Mouse (Mus musculus) kidney, postnatal 14 days (tissue): ENCODE results near the gene Tmpo.
A peak's percentile ranks its signal among the peaks of the same experiment; 100 is the strongest.
"Not testable (repeated sequence)": the region's sequence is repeated elsewhere in the genome, so short reads cannot be mapped to it uniquely, and the experiment has no call there.

Experiments used
- DNase-seq: peaks from one replicate; pipeline ENCODE4 v3.0.0; 2022; ENCODE audit warnings: mixed read lengths

Tmpo gene

DNA sequence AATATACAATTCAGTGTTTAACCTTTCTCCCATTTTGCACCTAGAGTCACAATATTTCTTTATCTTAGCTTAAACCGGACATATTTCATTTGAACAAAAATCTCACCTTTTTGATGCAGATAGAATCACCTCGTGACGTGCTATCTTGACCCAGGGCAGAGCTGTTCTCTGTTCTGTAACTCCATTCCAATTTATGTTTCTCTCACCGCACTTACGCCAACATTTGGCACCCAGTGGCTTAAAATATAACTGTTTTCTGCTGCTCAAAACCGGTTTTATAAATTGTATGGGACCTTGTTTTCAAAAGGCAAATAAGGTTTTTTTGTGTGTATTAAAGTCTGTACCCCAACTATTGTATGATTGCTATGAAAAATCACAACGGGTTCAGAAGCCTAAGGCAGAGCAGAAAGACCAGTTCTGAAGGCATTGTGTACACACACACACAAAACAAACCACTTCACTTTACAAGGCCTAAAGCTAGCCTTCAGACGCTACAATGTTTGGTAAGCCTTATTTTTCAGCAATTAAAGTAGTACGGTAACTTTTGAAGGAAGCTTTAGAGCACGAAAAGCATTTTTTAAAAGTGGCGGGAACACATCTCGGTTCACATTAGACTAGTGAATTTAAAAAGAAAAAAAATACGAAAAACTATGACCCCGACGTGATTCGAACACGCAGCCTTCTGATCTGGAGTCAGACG lies at the start of gene Tmpo:
Gene Tmpo, minus strand, starts transcription at position 555 of the 700 bp plus-strand sequence.
- no peak for DNase-seq

DNA sequence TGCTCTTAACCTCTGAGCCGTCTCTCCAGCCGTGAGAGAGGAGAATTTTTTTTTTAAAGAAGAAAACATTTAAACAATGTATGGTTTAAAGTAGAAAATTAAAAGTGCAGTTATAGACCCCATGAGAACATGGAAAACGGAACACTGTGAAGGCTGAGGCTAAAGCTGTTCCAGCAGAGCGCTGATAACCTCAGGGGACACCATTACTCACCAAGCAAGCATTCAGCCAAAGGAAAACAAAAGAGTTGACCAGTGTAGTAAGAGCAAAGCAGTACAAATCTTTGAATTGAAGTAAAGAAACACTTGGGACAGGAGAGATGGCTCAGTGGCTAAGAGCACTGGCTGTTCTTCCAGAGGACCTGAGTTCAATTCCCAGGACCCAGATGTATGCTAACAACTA lies 49.3 kb upstream of the Tmpo start:
- DNase-seq, result peak; percentile 35

DNA sequence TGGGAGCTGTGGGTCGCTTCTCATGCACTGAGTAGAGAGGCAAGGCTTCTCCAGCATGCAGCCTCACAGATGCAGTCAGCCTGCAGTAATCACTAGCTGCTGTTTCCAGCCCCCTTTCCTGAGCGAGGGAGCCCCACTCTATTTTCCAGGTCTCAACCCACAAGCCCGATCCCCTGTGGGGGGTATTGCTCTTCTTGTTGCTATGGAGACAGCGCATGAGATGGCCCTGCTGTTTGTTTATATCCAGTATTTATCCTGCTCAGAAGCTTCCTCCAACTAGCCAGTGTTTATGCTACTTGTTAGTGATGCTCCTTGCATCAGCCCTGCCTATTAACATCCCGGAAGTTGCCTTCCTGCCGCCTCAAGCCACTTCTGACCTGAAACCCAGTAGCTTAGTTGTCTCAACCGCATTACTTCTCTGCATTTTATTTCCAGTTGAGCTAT lies 48.4 kb upstream of the Tmpo start:
- peak; percentile 17 for DNase-seq

DNA sequence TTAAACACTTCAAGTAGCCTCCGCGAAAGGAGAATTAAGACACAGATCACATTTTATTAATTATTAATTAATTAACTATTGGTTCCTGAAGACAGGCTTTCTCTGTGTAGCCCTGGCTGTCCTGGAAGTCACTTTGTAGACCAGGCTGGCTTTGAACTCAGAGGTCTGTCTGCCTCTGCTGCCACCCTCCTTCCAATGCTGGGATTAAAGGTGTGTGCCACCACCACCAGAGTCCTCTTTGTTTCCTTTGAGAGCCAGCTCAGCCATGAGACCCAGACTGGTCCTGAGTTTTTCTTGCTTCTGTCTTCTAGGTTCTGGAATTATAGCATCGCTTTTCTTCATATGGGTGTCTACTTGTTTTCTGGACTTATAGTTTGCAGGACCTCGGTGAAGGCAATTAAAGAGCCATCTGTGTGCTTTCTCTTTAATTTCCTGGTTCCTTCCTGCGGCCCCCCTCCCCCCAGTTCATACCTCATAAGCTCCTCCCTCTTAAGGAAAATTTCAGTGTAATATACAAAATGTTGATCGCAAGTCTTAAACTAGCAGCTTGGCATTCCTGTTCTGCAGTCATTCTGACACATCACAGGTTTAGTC lies 47.9 kb upstream of the Tmpo start:
- peak; percentile 11 for DNase-seq

DNA sequence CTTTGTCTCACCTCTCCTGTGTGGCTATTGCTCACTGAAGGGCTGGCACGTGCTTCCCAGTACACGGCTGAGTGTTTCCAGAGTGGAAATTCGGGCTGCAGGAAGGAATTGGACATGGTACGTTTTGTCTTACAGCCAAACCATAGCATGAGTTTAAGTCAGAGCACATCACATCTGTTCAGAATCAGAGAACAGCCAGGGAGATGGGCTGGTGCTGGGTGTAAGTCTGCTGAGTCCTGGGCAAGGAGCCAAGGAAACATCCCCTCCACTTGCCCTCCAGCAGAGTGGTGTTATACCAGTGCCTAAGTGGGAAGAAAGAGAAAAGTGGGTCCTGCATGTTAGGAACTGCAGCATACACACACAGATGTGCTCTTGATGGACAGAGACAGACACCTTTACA lies 45.9 kb upstream of the Tmpo start:
- no peak for DNase-seq

DNA sequence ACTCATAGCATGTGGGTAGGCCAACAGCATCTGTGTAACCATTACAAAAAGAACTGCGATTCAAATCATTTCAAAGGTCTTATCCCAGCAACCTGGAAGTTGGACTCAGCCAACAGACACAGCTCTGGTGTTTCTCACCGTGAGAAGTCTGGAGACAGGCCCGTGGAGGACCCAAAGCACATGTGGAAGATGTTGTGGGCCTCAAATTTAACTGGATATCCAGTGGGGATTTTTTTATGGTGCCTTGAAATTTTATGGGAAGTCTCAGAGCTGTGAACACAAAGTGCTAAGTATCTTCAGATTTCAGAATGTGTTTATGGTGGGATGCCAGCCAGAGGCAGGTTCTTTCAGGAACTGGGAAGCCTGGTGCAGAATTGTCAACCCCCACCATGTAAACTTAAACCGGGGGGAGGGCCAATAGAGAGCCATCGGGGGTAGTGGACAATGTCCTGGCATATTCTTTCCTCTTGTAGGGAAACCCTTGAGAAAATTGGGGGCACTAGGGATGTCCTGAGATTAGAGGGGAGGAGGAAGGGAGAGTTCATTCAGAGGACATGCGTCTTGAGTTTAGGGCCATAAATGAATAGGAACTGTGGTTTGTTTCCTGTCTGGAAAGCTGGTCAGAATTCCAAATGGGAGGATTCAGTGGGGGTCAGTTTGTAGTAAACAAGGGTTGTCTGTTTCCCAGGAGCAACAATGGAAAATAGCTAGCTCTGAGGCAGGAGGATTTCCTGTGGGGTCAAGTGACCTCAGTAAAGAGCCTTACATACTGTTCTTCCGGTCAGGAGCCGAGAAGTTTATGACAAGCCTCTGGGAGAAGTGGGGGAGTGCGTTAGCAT lies 41.5 kb upstream of the Tmpo start:
- DNase-seq, result peak; percentile 58

DNA sequence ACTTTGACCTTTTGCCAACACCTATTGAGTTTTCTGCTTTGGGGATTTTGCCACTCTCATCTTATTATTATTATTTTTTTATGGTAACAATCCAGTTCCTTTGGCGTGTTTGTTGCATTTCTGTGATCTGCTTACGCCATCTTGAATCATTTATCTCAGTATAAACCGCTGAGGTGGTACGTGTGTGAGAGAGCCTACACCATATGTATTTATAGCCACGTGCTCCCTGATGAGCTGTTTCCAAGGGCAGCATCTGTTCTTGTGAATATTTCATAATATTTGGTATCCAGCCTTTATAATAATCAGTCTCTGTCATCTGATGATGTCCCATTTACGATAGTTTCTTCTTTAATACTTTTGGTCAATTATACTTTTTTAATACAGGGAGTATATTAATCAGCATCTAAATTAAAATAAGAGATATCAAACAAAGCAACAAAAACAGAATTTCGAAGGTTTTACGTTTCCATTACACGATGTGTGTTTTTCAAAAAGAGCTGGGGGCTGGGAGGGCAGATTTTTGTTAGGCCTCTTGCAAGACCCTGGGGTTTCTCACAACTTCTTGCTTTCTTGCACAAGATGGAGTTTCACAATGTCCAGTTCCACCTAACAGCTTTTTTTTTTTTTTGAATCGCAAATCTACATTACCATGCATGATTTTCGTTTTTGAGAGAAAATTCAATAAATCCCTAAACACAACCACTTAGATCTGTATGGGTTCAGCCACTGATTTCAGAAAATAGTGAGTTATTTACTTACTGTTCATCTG lies 28.0 kb upstream of the Tmpo start:
- no peak for DNase-seq

DNA sequence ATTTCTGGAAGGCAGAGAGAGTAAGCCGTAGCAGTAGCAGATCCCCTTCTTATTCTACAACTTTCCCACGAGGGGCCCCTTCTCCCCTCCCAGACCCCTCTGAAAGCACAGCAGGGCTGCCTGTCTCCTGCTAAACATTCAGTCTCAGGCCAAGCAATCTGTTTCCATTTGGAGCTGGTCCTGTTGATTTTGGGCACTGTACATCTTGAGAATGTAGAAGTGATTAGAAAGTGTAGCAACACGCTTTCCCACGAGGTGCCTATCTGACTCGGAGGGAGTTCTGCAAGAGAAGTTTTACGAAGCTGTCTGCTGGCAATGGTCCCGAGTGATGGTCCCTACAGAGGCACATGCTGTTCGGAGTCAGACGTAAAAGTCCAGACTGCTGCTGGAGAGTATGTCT lies 27.3 kb upstream of the Tmpo start:
- no peak for DNase-seq

DNA sequence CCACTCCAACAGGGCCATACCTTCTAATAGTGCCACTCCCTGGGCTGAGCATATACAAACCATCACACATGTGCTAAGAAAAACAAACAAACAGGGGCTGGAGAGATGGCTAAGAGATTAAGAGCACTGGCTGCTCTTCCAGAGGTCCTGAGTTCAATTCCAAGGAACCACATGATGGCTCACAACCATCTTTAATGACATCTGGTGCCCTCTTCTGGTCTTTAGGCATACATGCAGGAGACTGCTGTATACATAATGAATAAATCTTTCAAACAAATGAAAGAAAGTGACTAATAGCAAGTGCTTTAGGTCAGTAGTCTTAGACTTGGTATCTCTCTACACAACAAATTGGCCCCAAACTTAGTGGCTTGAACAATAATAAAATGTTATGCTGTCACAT lies 26.2 kb upstream of the Tmpo start:
- no peak for DNase-seq

DNA sequence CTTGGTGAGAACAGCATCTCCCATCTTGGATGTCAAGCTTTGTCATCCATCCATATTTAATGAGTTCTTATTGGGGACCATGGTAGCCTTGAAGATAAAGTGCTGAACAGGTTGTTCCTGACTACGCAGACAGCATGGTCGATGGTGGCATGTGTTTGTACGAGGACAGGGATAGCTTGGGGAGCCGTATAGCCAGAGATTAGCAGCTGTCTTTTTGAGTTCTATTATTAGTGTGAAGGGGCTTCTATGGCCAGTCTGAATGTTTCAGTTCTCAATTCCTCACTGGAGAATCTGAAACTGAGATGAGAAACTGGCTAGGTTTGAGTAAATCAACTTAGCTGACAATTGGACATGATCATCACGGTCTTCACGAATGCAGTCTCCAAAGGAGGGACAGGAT lies 24.5 kb upstream of the Tmpo start:
- no peak for DNase-seq

DNA sequence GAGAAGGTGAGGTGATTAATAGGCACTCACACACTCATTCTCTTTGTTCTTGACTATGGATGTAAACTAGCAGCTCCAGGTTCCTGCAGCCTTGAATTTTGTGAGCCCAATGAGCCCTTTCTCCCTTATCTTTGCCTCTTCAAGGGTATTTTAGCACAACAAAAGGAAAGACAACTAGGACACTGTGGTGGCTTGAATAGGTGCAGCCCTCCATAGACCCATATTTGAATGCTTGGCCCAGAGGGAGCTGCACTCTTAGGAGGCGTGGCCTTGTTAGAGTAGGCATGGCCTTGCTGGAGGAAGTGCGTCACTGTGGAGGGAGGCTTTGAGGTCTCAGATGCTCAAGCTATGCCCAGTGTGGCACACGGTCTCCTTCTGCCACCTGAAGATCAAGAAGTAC lies 19.5 kb upstream of the Tmpo start:
- no peak for DNase-seq

DNA sequence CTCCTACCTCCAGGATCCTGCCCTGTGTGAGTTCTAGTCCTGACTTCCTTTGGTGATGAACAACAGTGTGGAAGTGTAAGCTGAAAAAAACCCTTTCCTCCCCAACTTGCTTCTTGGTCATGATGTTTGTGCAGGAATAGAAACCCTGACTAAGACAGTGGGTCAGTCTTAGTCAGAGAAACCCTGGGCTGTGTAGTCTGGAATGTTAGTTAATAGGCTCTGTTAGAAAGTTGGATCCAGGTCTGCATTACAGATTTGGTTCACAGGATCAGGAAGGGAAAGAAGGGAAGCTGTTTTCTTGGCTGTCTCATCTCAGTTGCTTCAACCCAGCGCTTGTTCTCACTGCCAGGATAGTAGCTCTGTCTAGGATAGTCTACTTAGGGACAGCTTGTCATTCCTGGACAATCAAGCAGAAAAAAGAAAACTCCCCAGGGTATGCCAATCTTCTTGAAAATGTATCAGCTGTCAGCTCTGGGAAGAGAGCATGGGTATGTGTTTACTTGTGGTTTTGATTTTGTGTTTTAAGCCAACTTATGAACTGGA lies 18.2 kb upstream of the Tmpo start:
- no peak for DNase-seq

DNA sequence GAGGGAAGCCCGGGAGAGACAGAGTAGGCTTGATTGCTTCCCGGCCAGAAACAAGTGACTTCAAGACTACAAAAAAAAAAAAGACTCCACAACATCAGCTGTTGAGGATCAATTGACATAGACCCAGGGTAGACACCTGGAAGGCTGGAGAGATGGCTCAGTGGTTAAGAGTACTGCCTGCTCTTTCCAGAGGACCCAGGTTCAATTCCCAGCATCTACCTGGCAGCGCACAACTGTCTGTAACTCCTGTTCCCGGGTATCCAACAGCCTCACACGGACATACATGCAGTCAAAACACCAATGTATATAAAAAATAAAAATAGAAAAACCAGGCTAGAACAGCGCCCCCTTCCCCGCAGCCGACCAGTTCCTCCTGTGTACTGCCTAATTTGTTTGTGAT lies 16.6 kb upstream of the Tmpo start:
- DNase-seq, result no peak

DNA sequence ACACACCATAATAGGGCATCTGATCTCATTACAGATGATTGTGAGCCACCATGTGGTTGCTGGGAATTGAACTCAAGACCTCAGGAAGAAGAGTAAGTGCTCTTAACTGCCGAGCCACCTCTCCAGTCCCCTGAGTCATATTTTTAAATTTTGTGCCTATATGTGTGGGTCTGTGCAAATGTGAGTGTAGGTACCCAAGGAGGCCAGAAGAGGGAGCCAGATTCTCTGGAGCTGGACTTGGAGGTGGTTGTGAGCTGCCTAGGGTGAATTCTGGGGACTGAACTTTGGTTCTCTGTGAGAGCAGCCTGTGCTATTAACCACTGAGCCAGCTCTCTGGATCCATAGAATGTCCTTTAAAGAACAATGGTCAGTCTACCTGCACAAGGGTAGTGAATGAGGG lies 15.7 kb upstream of the Tmpo start:
- no peak for DNase-seq

DNA sequence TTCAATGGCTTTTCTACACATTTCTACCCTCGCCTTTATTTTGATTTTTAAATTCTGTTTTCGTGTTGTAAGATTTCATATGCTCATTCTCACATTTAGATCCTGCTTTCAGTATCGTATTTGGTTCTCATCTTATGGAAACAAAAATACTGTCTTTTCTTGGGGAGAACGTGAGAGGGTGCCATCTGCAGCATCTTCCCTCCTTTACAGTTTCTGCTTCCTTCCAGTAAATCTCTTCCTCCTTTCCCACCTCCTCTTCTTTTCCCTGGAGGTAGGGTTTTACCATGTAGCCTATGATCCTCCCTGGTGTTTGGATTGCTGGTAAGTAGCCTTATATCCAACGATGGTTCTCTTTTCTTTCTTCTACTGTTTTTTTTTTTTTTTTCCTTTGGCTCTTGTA lies 14.6 kb upstream of the Tmpo start:
- no peak for DNase-seq

DNA sequence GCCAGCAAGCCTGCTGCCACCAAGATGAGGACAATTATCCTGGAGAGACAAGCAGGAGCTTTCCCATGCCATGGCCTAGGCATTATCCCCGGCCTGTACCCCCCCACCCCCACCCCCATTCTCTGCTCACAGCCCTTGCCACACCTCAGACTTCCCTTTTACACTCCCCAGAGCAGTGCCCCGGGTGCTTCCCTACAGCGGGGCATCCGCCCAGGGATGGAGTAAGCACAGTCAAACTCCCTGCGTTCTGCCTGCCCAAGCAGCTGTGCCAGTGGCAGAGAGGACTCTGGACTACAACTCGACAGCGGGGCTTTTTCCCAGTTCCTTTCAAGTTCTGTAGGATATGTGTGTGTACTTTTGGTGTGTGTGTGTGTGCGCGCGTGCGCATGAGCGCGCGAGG lies 14.0 kb upstream of the Tmpo start:
- DNase-seq, result no peak

DNA sequence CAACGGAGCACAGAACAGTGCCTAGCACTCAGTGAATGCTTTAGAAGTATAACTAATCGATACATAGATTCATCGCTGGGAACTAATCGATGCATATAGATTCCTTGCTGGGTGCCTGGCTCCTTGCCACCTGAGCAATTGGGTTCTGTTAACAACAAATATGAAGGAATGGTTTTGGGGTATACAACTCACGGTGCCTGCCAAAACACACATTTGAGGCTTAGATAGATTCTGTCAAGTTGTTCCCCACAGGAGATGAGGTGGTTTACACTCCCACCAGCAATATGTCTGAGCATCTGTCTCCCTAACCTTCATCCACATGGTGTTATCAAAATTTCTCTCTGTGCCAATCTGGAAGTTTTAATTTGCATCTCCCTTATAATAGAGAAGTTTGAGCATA lies 10.7 kb upstream of the Tmpo start:
- no peak for DNase-seq

DNA sequence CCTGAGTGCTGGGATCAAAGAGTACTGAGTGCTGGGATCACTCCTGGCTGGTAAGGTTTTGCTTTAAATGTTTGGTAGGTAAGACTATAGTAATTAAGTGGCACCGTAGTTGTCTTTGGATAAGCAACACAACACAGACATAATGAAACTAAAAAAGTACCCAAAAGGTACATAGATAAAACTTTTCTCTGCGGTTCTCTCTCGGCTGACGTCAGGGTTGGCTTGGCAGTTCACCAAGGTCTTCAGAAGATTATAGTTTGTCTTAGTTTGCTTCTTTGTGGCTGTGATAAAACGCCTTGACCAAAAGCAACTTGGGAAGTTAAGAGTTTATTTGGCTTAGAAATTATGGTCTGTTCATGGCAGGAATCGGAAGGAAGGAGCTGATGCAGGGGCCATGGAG lies 8.4 kb upstream of the Tmpo start:
- DNase-seq, result no peak

DNA sequence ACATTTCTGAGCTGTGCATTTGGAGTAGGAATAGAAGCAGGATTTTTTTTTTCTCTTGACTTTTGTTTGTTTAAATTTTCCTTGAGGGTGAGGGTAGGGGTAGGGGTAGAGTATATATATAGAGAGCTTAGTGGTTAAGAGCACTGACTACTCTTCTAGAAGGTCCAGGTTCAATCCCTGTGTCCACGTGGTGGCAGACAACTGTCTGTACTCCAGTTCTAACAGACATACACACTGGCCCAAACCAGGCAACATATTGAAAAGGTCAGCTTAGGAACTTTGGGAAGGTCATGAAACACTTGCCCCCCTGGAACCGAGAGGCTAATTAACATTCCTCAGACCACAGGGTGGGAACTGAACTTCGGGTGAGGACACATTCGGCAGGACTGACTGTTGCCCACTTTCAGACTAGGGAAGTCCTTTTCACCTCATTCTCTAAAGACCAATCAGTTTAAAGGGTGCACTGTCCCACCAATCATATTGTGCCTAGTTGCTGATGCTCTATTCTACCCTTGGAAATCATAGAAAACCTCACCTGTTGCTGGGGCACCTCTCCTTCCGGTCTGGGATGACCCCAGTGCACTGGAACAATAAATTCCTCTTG lies 7.7 kb upstream of the Tmpo start:
- no peak for DNase-seq

DNA sequence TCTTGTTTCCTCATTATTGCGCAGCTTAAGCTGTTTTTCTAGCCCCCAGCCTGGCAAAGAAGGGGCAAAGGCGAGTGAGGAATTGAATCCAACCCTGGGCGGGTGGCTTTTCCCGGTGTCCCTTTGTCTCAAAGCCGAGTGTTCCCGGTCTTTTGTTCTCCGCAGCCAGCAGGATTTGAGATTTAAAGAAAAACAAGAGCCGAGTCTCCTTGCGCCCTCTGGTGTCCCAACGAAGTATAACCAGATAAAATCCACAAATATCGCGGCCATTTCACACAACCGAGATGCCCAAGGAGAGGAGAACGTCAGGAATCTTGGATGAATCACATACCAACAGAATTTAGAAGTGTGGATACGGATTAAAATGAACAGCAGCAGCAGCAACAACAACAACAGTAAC lies 6.8 kb upstream of the Tmpo start:
- peak; percentile 92 for DNase-seq

DNA sequence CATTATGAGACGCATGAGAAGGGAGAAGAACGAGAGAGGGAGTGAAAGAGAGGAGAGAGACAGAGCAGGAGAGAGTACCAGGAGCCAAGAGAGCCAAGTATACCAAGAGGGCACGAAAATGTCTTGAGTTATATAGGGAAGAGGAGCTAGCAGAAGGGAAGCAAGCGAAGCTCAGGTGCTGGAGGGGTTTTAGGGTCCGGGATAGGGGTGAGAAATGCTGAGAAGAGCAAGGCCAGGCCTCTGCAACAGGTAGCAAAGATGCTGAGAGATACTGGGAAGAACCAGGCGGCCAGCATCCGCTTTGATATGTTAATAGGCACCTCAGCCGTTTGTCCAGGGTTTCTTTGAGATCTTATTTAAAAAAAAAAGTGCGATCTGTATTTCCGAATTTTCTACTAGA lies 6.2 kb upstream of the Tmpo start:
- DNase-seq, result no peak

DNA sequence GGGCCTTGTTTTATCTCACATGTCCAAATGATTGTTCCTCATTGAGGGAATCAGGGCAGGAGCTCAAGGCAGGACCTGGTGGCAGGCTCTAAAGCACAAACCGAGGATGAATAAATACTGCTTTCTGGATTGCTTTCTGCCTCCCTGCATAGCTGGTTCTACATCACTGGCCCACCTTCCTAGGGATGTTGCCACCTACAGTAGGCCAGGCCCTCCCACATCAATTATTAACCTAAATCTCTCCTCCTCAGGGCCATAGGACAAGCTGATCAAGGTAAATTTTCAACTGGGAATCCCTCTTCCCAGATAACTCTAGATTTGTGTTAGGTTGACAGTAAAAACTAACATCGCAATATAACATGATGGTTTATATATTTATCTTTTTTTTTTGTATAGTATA lies 4.6 kb upstream of the Tmpo start:
- DNase-seq, result peak; percentile 33

DNA sequence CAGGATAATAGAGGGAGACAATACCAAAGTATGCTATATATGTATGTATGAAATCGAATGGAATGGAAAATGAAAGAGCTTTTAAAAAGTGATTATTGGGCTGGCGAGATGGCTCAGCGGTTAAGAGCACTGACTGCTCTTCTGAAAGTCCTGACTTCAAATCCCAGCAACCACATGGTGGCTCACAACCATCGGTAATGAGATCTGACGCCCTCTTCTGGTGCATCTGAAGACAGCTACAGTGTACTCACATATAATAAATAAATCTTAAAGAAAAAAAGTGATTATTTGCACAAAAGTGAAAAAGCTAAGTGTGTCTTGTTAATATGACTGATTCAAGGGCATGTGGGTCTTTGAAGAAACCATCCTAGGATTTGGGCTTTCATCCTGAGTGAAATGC lies 3.8 kb upstream of the Tmpo start:
- DNase-seq, result not testable (repeated sequence)
